Mouse (Mus musculus): ENCODE results near the gene Myadm. TPM values are rescaled to one million over a fixed set of nuclear protein-coding genes. Genes with fewer than 3 reads are reported as not detected.
"Not testable (repeated sequence)": the region's sequence is repeated elsewhere in the genome, so short reads cannot be mapped to it uniquely, and the experiment has no call there.

Gene Myadm
- total RNA-seq, 2 experiments from 2014 or later: 6.4 to 12.6 TPM

DNA sequence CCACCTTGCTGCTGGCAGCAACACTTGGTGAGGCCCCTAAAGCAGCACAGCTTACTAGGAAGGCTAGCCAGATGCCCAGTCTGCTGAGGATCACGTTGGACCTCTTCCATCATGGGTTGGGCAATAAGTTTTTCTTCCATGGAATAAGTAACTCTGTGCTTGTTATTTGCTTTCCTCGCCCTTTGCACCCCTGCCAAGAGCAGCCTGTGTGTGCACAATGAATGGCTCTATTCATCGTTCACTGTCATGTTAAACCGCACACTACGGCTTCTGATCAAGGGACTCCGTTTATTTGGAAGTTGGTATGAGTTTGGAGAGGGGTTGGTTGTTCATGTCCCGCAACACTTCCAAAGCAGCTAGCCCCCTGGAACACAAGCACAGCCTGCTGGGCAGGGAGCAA, 1.7 kb upstream of the Myadm start:
- ATAC-seq (replicated peaks; ENCODE audit: low FRiP score, poor library complexity, severe bottlenecking): no peak

DNA sequence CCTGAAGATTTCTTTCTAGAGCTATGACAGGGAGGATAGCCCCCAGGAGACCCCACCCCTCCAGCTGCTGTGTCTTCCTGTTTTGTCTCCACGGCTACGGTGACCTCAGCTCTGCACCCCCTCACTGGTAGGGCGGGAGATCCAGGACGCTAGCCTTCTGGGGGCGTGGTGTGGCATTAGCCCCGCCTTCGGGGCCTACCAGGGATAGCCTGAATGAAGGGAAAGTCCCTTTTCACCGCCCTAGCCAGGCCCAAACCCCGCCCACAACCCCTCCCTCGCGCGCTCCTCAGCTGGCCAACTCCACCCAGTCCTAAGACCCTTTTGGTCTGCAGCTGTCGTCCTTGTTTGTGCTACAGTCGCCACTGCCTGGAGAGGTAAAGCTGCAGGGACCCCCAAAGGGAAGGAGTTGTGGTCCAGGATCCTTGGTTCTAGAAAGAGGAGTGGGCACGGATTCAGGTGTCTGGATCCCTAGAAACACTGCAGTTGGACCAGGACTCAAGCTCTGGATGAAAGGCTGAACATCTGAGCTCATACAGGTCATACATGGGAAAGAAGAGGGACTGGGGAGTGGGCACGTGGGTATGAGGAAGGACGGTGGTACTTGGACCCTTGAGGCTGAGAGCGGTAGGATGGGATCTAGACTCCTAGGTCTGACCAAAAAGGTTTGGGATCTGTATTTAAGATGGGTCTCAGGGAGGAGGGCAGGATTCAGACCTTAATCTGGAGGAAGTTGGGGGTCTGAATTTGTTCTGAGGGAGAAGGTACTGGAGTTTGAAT, 1.6 kb downstream of the Myadm start:
- no peak for ATAC-seq (replicated peaks; ENCODE audit: low FRiP score, poor library complexity, severe bottlenecking)

DNA sequence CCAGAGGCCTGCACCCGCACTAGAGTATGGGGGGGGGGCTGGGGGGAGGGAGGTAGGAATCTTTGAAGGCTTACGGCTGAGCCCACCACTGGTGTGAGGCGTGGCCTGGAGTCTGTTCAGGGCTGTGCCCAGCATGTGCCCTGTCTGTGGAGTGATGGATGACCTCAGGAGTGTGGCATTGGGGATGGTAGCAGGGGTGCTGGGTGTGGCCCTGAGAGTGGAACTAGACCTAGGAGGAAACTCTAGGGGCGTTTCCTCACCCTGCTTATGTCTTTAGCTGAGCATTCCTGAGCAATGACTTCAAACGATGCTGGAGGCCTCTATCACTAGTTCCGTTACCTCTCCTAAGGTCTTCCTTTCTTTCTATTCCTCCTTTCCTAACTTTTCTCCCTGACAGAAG, 2.3 kb downstream of the Myadm start:
- ATAC-seq (replicated peaks; ENCODE audit: low FRiP score, poor library complexity, severe bottlenecking): no peak

DNA sequence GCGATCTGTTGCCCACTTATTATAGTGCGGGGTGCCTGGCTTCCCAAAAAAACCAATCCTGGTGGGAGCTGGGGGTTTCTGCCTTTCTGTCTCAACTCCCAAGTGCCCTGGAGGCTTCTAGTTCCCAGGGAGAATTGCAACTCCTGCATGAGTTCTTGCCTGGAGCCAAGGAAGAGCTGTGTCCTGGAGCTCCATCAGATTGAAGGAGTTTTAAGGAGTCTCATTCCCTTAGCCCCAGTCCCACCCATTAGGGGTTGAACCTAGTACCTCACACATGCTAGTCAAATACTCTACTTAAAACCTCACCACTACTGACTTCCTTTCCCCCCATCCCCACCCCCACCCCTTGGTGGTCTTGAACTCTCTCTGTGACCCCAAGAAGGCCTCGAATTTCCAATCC, 2.9 kb downstream of the Myadm start:
- no peak for ATAC-seq (replicated peaks; ENCODE audit: low FRiP score, poor library complexity, severe bottlenecking)

DNA sequence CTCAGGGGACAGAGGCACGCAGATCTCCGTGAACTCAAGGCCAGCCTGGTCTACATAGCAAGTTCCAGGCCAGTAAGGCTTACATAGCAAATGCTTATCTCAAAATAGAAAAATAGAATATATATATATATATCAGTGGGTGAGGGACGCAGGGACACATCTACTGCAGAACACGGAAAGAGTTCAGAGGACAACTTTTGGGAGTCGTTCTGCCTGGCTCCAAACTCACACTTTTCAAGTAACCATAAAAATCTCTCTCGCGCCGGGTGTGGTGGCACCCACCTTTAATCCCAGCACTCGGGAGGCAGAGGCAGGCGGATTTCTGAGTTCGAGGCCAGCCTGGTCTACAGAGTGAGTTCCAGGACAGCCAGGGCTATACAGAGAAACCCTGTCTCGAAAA, 3.4 kb downstream of the Myadm start:
- not testable (repeated sequence) for ATAC-seq (replicated peaks; ENCODE audit: low FRiP score, poor library complexity, severe bottlenecking)

DNA sequence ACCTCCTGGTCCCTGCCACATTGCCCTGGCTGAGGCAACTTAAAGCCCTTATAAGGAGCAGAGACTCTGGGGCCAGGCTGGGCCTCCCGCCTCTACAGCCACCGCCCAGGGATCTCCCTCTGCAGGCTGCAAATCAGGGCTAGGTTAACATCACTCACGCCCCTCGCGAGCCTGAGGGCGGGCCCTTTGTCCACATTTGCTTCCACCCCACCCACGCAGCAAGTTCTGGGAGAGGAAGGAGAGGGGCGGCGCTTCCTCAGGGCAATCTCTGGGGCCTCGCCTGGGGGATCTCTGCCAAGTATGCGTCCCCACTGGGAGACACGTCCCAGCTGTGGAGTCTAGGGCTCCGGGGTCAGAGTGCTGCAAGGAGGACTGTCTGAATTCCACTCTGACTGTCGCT, 3.9 kb downstream of the Myadm start:
- no peak for ATAC-seq (replicated peaks; ENCODE audit: low FRiP score, poor library complexity, severe bottlenecking)

DNA sequence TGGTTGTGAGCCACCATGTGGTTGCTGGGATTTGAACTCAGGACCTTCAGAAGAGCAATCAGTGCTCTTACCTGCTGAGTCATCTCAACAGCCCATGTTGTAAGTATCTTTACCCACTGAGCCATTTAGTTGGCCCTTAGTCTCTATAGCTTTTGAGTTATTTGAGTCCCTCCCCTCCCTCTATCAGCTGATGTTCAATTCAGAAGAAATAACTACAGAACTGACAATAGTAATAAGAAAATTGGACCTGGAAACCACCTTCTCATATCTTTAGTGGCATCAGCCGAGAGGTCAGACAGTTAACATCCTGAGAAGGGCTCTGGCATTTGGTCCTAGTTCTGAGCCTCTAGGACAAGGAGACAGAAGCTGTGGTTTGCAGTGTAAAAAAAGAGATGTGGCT, 5.9 kb downstream of the Myadm start:
- ATAC-seq (replicated peaks; ENCODE audit: low FRiP score, poor library complexity, severe bottlenecking): no peak

DNA sequence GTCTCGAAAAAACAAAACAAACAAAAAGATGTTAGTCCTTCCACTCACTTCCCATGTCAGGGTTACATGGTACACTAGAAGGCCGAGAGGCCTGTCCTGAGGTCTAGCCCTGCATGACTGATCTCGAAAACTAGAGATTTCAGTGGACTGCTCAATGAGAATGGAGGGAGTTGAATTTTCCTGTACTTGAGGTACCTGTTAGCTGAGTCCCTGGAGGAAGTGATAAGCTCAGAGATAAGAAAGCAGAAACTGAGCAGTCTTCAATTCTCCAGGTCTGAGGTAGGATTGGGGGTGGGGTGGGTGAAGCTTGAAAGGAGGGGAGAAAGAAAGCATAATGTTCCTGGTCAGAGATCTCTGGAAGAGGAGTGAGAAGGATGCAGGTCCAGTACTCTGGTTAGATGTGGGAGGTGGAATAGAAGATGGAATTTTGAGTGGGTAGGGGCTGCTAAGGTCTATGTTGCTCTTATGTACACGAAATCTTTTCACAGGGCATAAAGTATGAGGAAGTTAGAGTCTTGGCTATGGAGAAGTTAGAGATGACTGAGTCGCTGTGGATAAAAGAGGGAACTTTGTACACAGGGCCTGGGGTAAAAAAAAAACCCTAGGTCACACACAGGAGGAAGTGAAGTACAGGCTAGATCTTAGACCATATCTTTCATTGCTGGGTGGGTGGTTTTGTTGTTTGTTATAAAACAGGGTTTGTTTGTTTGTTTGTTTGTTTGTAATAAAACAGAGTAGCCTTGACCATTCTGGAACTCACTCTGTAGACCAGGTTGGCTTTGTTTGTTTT, 6.6 kb downstream of the Myadm start:
- no peak for ATAC-seq (replicated peaks; ENCODE audit: low FRiP score, poor library complexity, severe bottlenecking)

DNA sequence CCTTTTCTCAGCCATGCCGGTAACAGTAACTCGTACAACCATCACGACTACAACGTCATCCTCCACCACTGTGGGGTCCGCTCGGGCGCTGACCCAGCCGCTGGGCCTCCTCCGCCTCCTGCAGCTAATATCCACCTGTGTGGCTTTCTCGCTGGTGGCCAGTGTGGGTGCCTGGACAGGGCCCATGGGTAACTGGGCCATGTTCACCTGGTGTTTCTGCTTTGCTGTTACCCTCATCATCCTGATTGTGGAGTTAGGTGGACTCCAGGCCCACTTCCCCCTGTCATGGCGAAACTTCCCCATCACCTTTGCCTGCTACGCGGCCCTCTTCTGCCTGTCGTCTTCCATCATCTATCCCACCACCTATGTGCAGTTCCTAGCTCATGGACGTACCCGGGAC, 7.8 kb downstream of the Myadm start:
- ATAC-seq (replicated peaks; ENCODE audit: low FRiP score, poor library complexity, severe bottlenecking): no peak

DNA sequence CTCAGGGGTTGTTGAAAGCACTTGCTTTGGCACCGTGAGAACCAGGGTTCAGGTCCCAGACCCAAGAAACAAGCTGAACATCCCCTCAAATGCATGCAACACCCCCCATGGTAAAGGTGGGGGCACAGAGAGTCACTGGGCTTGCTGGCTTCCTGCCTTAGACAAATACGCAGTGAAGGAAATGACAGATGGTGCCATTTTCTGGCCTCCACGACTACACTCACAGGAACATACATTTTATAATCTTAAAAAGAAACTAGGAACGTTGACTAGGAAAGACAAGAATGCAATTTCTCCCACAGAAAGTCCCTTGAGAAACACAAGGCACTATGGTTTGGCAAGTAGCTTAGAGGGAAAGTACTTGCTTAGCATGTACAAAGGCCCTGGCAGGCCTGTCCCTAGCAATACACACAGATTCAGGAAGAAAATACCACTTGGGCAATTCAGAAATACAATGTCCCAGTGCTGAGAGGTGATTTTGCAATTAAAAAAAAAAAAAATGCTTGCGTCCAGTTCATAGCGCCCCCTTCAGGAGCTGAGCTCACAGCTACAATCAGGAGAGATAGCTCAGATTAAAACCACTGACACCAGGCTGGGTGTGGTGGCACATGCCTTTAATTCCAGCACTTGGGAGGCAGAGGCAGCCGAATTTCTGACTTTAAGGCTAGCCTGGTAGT, 11.2 kb downstream of the Myadm start:
- ATAC-seq (replicated peaks; ENCODE audit: low FRiP score, poor library complexity, severe bottlenecking): no peak

DNA sequence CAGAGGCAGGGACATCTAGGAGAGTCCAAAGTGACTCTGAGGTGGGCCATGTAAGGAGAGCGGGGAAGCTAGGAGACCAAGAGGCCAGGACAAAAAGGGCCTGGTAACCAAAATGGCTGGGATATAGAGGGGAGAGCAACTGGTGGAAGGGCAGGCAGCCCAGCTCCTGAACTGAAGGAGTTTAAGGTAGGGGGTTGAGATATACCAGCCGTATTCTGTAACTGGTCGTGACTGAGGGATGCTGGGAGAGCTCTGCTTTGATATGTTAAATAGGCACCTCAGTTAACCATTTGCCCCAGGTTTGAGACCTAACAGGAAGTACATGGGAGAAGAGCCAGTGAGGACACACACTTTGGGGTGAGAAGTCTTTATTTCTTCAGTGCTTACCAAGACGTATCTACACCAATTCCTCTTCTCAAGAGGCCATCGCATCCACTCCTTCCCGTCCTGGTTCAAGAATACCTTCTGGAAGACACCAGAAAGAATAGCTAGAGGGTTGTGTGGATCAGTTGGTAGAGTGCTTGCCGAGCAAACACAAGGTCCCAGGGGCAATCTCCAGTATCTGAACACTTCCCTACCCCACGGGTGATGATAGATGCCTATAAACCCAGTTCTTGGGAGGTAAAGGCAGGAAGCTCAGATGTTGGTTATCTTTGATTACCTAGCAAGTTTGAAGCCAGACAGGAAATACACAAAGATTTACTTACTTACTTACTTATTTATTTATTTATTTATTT, 12.2 kb downstream of the Myadm start:
- ATAC-seq (replicated peaks; ENCODE audit: low FRiP score, poor library complexity, severe bottlenecking): no peak

DNA sequence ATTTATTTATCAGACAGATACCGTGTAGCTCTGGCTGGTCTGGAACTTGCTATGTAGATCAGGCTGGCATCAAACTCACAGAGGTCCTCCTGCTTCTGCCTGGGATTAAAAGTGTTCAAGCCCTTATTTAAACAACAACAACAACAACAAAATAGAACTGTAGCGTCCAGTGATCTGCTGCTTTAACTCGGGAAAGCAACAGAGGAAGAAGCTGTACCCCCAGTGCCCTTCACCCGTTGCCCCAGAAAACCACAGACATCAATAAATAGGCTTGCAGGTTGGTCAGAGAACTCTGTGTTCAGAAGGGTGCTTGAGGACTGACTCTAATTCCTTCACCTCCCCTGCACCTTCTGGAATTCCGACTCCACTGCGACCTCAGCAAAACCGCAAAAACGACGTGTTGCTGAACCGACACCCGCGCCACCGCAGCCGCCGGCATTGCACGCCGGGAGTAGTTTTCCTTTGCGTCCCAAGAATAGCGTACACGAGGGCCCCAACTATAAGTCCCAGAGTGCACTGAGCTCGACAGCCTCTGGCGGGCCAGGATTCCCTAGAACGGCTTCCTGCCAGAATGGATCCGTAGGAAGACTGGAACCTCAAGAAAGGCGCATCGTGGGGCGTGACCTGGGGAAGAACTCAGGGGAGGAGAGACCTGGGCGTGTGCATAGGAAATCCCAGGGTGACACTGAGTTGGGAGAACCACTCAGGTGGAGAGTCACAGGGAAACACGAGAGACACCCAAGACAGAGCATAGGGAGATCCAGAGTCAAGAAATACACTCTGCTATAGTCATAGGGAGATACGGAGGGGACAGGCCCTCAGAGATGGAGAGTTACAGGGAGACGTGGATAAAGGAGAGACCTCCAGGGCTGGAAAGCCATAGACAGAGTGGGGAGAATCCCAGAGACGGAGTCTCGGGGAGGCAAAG, 13.0 kb downstream of the Myadm start:
- ATAC-seq (replicated peaks; ENCODE audit: low FRiP score, poor library complexity, severe bottlenecking): no peak

DNA sequence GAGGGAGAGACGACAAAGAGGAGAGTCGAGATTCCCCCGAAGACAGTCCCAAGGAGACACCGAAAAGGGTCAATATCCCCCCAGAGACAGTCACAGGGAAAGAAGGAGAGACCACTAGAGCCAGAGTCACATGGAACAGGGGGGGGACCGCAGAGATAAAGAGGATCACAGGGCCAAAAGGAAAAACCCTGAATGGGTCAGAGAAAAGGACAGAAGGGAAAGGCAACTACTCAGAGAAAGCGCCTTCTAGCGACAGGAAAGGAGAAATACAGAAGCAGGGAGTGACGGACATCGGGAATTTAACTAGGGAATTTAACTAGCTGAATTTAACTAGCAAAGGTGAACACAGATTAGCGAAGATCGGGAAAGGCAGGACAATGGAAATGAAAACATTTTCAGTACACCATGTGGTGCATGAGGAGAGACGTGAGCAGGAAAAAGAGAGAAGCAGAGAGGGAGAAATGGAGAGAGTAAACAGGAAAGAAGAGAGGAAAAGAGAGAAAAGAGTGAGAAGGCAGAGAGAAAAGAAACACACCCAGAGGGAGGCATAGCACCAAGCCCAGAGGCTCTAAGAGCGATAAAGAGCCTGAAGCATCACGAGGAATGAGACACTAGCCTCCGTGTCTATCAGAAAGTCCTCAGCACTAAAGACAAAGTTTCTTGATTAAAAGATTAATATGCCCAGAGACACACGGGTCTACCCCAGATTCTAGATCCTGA, 13.8 kb downstream of the Myadm start:
- no peak for ATAC-seq (replicated peaks; ENCODE audit: low FRiP score, poor library complexity, severe bottlenecking)

DNA sequence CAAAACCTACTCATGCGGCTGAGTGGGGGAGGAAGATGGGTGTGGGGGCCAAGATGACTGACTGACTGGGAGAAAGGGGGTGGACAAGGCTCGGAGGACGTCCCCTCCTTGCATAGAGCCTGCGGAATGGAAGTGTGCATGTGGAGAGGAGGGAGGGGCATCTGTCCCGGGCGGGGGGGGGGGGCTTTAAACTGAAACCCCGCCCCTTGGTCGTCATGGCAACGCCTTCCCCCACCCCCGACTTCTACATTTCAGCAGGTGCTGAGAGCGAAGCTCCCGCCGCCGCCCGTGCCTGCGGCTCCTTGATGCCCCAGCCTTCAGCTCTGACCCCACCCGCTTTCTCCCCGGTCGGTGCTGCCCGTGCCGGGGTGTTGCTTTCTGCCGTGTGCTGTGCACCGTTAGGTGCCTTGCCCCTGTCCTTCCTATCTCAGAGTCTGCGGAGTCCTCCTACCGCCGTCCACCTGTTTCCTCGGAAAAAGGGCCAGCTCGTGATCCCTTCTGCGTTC, 14.4 kb downstream of the Myadm start:
- ATAC-seq (replicated peaks; ENCODE audit: low FRiP score, poor library complexity, severe bottlenecking): no peak

DNA sequence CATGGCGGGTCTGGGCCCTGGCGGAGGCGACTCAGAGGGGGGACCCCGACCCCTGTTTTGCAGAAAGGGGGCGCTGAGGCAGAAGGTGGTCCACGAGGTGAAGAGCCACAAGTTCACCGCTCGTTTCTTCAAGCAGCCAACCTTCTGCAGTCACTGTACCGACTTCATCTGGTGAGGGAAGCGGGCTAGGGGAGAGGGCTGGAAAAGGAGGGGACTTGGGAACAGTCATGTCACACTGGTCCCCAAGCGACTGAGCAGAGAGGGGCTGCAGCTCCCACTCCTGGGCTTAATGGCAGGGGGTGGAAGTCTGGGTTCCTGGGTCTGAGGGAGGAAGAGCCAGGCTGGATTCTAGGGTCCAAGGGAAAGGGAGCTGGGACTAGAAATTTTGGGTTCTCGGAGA, 14.9 kb downstream of the Myadm start:
- ATAC-seq (replicated peaks; ENCODE audit: low FRiP score, poor library complexity, severe bottlenecking): no peak

DNA sequence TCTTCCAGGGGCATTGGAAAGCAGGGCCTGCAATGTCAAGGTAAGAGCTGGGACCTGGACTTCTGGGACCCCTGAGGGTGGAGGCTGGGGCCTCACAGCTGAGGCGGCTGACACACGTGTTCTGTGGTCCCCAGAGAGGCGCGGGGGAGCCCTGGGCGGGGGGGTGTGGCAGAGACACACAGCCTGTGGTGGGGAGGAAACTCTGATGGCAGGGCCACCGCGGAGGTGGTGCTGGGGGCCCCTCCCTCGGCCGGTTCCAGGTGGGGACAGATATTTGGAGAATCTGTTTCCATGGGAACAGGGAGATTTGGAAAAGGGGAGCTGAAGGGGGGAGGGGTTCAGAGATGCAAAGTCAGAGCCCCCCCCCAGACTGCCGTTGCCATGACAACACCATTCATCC, 15.4 kb downstream of the Myadm start:
- no peak for ATAC-seq (replicated peaks; ENCODE audit: low FRiP score, poor library complexity, severe bottlenecking)

DNA sequence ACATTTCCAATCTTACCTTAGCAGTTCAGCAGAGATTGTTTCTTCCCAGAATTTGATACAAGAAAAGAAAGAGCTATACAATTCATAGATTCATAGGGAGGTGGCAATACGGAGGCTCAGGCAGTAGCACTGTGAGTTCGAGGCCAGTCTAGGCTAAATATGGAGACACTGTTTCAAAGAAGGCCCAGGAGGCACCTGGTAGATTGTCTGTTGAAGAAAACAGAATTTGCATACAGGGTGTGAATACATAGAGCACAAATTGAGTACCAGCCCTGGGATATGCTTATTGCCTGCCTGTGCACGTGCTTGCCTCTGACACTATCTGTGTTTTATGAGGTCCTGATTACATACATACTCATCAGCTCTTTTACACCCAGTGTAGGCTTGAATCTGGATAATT, 17.5 kb downstream of the Myadm start:
- no peak for ATAC-seq (replicated peaks; ENCODE audit: low FRiP score, poor library complexity, severe bottlenecking)

DNA sequence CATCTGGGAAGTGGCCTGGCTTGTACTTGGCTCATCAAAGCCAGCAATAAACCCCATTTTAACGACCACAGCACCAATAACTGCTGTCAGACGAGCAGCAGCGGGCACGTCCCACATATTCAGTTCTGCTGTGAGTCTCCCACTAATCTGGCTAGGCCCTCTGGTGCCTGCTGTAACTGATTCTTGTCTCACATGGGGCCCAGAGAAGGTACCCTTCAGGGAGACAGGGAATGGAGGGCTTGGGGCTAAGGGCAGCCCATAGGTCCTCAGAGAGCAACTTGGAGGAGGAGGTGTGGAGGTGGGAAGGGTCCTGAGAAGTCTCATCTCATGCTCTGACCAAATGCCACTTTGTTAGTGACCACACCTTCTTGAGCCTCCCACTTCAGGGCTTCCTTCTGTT, 19.8 kb downstream of the Myadm start:
- no peak for ATAC-seq (replicated peaks; ENCODE audit: low FRiP score, poor library complexity, severe bottlenecking)

Measured in erythroid progenitor cell, adult 5-6 weeks (primary cell).